Mouse (Mus musculus) lung, adult 2 months (tissue): ENCODE measurements around the gene Mfn2. TPM values are rescaled to one million over a fixed set of nuclear protein-coding genes. Genes with fewer than 3 reads are reported as not detected.

ENCODE experiments used
- DNase-seq: peaks from one replicate; pipeline ENCODE4 v3.0.0; 2022
- H3K4me1 ChIP-seq: fragments of 200-500 bp; 2 replicates; pipeline ENCODE4 v1.6.1; 2011; ENCODE audit warnings: low read length; ENCODE audit not compliant: control insufficient read depth, insufficient read depth
- H3K4me3 ChIP-seq: fragments of 200-500 bp; replicated peaks from 2 replicates; pipeline ENCODE3; 2011; ENCODE audit warnings: low read depth, mild to moderate bottlenecking, control low read depth, low read length; ENCODE audit errors: extremely low read depth
- CTCF ChIP-seq: fragments of 200-500 bp; IDR thresholded peaks from 2 replicates; pipeline ENCODE4 v1.5.1; 2011; ENCODE audit warnings: mild to moderate bottlenecking, low read length, control low read depth; ENCODE audit not compliant: insufficient read depth
- POLR2A ChIP-seq: fragments of 200-500 bp; IDR thresholded peaks from 2 replicates; pipeline ENCODE4 v1.6.1; 2011; ENCODE audit warnings: low read depth, mild to moderate bottlenecking, control low read depth, low read length, borderline replicate concordance; ENCODE audit errors: extremely low read depth
- WGBS: fragments of 180-500 bp; shearing (Covaris S2); methylation state at CpG from one replicate; pipeline ENCODE4 v1.1.7; 2018; 5-methylcytosine and 5-hydroxymethylcytosine counted together
- polyA plus RNA-seq: library from polyadenylated mRNA; depleted of rRNA; stranded (reverse); fragments of >200 nt; gene quantifications from 2 replicates; pipeline ENCODE4 v1.2.3, GENCODE M21; 2012

Gene Mfn2
- polyA plus RNA-seq, 1 experiment = 52.2 TPM

- TF ChIP-seq CTCF (no peak), POLR2A (no peak)
- Histone ChIP-seq H3K4me3 (no peak overlapping the region), H3K4me1 (no peaks in the 10 kb centered on the region)
- DNase-seq = no peak
- WGBS = 77% methylated on average over 6 of the region's 6 CpGs
Observed at GRCm38 (mm10) chr4:147890341-147890740, 14.2 kb downstream of the Mfn2 start.

- H3K4me1 ChIP-seq = no peaks in the 10 kb centered on the region
- WGBS = 86% methylated on average over 4 of the region's 4 CpGs
Observed at GRCm38 (mm10) chr4:147888237-147888636, 16.3 kb downstream of the Mfn2 start.

GRCm38 (mm10) chr4:147887277-147887676, 17.2 kb downstream of the Mfn2 start:
- no peak for DNase-seq
- Histone ChIP-seq H3K4me3 (no peak overlapping the region), H3K4me1 (no peaks in the 10 kb centered on the region)
- WGBS = 93% methylated on average over 7 of the region's 7 CpGs
- TF ChIP-seq POLR2A (no peak), CTCF (no peak)

More at GRCm38 (mm10) chr4:147888237-147888636, 16.3 kb downstream of the Mfn2 start:
- no peak for DNase-seq
- no peak overlapping the region for H3K4me3 ChIP-seq
- no peak for TF ChIP-seq CTCF
- TF ChIP-seq POLR2A = no peak

- TF ChIP-seq POLR2A (no peak), CTCF (no peak)
- no peaks in the 10 kb centered on the region for H3K4me1 ChIP-seq
- no peak for DNase-seq
- no peak overlapping the region for H3K4me3 ChIP-seq
- WGBS = 96% methylated on average over 12 of the region's 12 CpGs
Observed at GRCm38 (mm10) chr4:147886158-147886557, 18.3 kb downstream of the Mfn2 start.

GRCm38 (mm10) chr4:147884138-147884537, 20.4 kb downstream of the Mfn2 start:
- no peak for DNase-seq
- H3K4me3 ChIP-seq = no peak overlapping the region
- 91% methylated on average over 3 of the region's 3 CpGs for WGBS
- TF ChIP-seq POLR2A (no peak), CTCF (no peak)
- H3K4me1 ChIP-seq = no peaks in the 10 kb centered on the region

GRCm38 (mm10) chr4:147883041-147883440, 21.5 kb downstream of the Mfn2 start:
- WGBS = 82% methylated on average over 6 of the region's 6 CpGs
- no peaks in the 10 kb centered on the region for H3K4me1 ChIP-seq
- H3K4me3 ChIP-seq = no peak overlapping the region
- no peak for DNase-seq
- TF ChIP-seq POLR2A = no peak
- TF ChIP-seq CTCF = no peak

- H3K4me3 ChIP-seq = no peak overlapping the region
- no peak for TF ChIP-seq POLR2A
- H3K4me1 ChIP-seq = no peaks in the 10 kb centered on the region
- WGBS = 95% methylated on average over 7 of the region's 7 CpGs
- no peak for DNase-seq
Observed at GRCm38 (mm10) chr4:147881792-147882191, 22.7 kb downstream of the Mfn2 start.

- 55% methylated on average over 5 of the region's 5 CpGs for WGBS
- no peaks in the 10 kb centered on the region for H3K4me1 ChIP-seq
- H3K4me3 ChIP-seq = no peak overlapping the region
- DNase-seq = no peak
- TF ChIP-seq CTCF (no peak), POLR2A (no peak)
Observed at GRCm38 (mm10) chr4:147879865-147880264, 24.6 kb downstream of the Mfn2 start.

GRCm38 (mm10) chr4:147879456-147879855, 25.0 kb downstream of the Mfn2 start:
- Histone ChIP-seq H3K4me3 (no peak overlapping the region), H3K4me1 (no peaks in the 10 kb centered on the region)
- no peak for TF ChIP-seq POLR2A
- no peak for TF ChIP-seq CTCF
- WGBS = 46% methylated on average over 2 of the region's 2 CpGs
- no peak for DNase-seq

- H3K4me3 ChIP-seq = no peak overlapping the region
- DNase-seq = no peak
- WGBS = 95% methylated on average over 9 of the region's 9 CpGs
- no peaks in the 10 kb centered on the region for H3K4me1 ChIP-seq
- TF ChIP-seq CTCF = no peak
- no peak for TF ChIP-seq POLR2A
Observed at GRCm38 (mm10) chr4:147878537-147878936, 26.0 kb downstream of the Mfn2 start.
